Comparison of ENCODE assay signal across 1 mouse cellular context in genomic region chr6:22289461-22290021, GRCm38 (mm10).
A peak's percentile ranks its signal among the peaks of the same experiment; 100 is the strongest.
TF ChIP-seq lines count a peak whose summit lies in the region.

No protein-coding gene starts in this region.

TF ChIP-seq in CH12.LX, 34 proteins besides CTCF, POLR2A, EP300 and RAD21 (continued from another document):
- TF ChIP-seq SMC3 (IDR thresholded peaks at IDR 0.05; ENCODE audit: low read depth, low read length) = peak; percentile 8; the same call in 1 of the 2 replicates
- no peak for TF ChIP-seq NELFE (IDR thresholded peaks at IDR 0.05; ENCODE audit: low read depth, low read length)
- TF ChIP-seq JUND (conservative IDR thresholded peaks at IDR 0.05; ENCODE audit: low read depth, low read length) = no peak
- TF ChIP-seq HCFC1 (IDR thresholded peaks at IDR 0.05; ENCODE audit: low read depth, low read length) = peak; percentile 18; the same call in 1 of the 2 replicates
- TF ChIP-seq MAX (IDR thresholded peaks at IDR 0.05; ENCODE audit: low read length) = peak; percentile 12; the same call in 1 of the 2 replicates
- TF ChIP-seq MYC (IDR thresholded peaks at IDR 0.05; ENCODE audit: low read depth, low read length) = 0 out of 2 replicates have a peak, but pooled peaks have one; percentile 35
- TF ChIP-seq CHD1 (IDR thresholded peaks at IDR 0.05; ENCODE audit: low read depth, low read length) = no peak
- no peak for TF ChIP-seq TBP (conservative IDR thresholded peaks at IDR 0.05; ENCODE audit: low read depth, low read length)
- TF ChIP-seq ETS1 (conservative IDR thresholded peaks at IDR 0.05; ENCODE audit: low read depth, low read length) = no peak; the same call in 1 of the 2 replicates
- TF ChIP-seq ZC3H11A (IDR thresholded peaks at IDR 0.05; ENCODE audit: low read depth, low read length) = no peak
- no peak for TF ChIP-seq JUN (IDR thresholded peaks at IDR 0.05; ENCODE audit: insufficient read depth, low read depth, low read length)
- peak; percentile 61; the same call in 1 of the 2 replicates for TF ChIP-seq ZNF384 (IDR thresholded peaks at IDR 0.05; ENCODE audit: low read depth, low read length)
- TF ChIP-seq CHD2 (IDR thresholded peaks at IDR 0.05; ENCODE audit: low read length) = peak; percentile 72
- TF ChIP-seq RCOR1 (conservative IDR thresholded peaks at IDR 0.05; ENCODE audit: low read depth, low read length) = no peak
- no peak; the same call in none of the 2 replicates for TF ChIP-seq SIN3A (IDR thresholded peaks at IDR 0.05; ENCODE audit: low read length)
- no peak for TF ChIP-seq ELF1 (IDR thresholded peaks at IDR 0.05; ENCODE audit: low read depth, low read length)
- no peak for TF ChIP-seq PAX5 (IDR thresholded peaks at IDR 0.05; ENCODE audit: low read length)
- no peak for TF ChIP-seq MAFK (IDR thresholded peaks at IDR 0.05; ENCODE audit: insufficient replicate concordance, low read length)
- no peak for TF ChIP-seq ZMIZ1 (IDR thresholded peaks at IDR 0.05; ENCODE audit: low read depth, low read length)
- TF ChIP-seq ZKSCAN1 (IDR thresholded peaks at IDR 0.05; ENCODE audit: borderline replicate concordance, low read depth, low read length) = no peak
- TF ChIP-seq MXI1 (IDR thresholded peaks at IDR 0.05; ENCODE audit: low read depth, low read length) = no peak
- no peak for TF ChIP-seq MEF2A (IDR thresholded peaks at IDR 0.05; ENCODE audit: borderline replicate concordance, low read depth, low read length)
- TF ChIP-seq BHLHE40 (IDR thresholded peaks at IDR 0.05; ENCODE audit: low read depth, low read length) = peak; percentile 24
- TF ChIP-seq IRF4 (IDR thresholded peaks at IDR 0.05; ENCODE audit: low read depth, low read length) = no peak
- TF ChIP-seq KAT2A (IDR thresholded peaks at IDR 0.05; ENCODE audit: insufficient replicate concordance, low read length) = no peak
- 0 out of 2 replicates have a peak, but pooled peaks have one; percentile 16 for TF ChIP-seq MAZ (IDR thresholded peaks at IDR 0.05; ENCODE audit: low read depth, low read length)
- TF ChIP-seq POLR2AphosphoS2 (IDR thresholded peaks at IDR 0.05; ENCODE audit: low read depth, low read length) = no peak
TF ChIP-seq in CH12.LX: peak in this region for 11.
